Mouse (Mus musculus) testis, adult 2 months (tissue): ENCODE measurements around the gene March8.

Experiments used
- CTCF ChIP-seq: fragments of 200-500 bp; IDR thresholded peaks from 2 replicates; pipeline ENCODE4 v1.5.1; 2012; ENCODE audit warnings: low read depth, mild to moderate bottlenecking, inconsistent platforms, low read length, moderate library complexity; ENCODE audit not compliant: control insufficient read depth, insufficient read depth, insufficient replicate concordance
- POLR2A ChIP-seq: fragments of 200-500 bp; IDR thresholded peaks from 2 replicates; pipeline ENCODE4 v1.6.1; 2012; ENCODE audit warnings: low read depth, mild to moderate bottlenecking, inconsistent platforms, low read length, moderate library complexity; ENCODE audit not compliant: control insufficient read depth

GRCm38 (mm10) chr6:116356948-116357325, 19.1 kb downstream of the March8 start:
- TF ChIP-seq POLR2A (no peak), CTCF (no peak)
